Mouse (Mus musculus) fibroblast of lung, adult 2 months (primary cell): ENCODE data around the gene Haspin.

ENCODE experiments used
- DNase-seq: peaks from one replicate; pipeline ENCODE4 v3.0.0-alpha.2; 2011; ENCODE audit warnings: low read depth

Haspin gene

GRCm38 (mm10) chr11:73137591-73138501 lies at the start of gene Haspin:
Haspin (minus strand) TSS chr11:73138294.
- peak; percentile 49 for DNase-seq

- DNase-seq, result no peak
Observed at GRCm38 (mm10) chr11:73187231-73187630, 49.1 kb upstream of the Haspin start.

- no peak for DNase-seq
Observed at GRCm38 (mm10) chr11:73185872-73186615, 48.0 kb upstream of the Haspin start.

- no peak for DNase-seq
Observed at GRCm38 (mm10) chr11:73177895-73178294, 39.8 kb upstream of the Haspin start.

GRCm38 (mm10) chr11:73177509-73177875 lies 39.4 kb upstream of the Haspin start:
- peak; percentile 19 for DNase-seq

- DNase-seq, result peak; percentile 95
Observed at GRCm38 (mm10) chr11:73176608-73177508, 38.8 kb upstream of the Haspin start, which contains the start of the genes Emc6 and Tax1bp3. Emc6 (minus strand) TSS chr11:73177037. Tax1bp3 (plus strand) TSS chr11:73177083.

- no peak for DNase-seq
Observed at GRCm38 (mm10) chr11:73176186-73176585, 38.1 kb upstream of the Haspin start.

- DNase-seq, result no peak
Observed at GRCm38 (mm10) chr11:73175612-73176011, 37.5 kb upstream of the Haspin start.

- no peak for DNase-seq
Observed at GRCm38 (mm10) chr11:73172186-73172585, 34.1 kb upstream of the Haspin start.

GRCm38 (mm10) chr11:73169231-73169630 lies 31.1 kb upstream of the Haspin start:
- peak; percentile 19 for DNase-seq

GRCm38 (mm10) chr11:73168576-73168975 lies 30.5 kb upstream of the Haspin start:
- no peak for DNase-seq

- no peak for DNase-seq
Observed at GRCm38 (mm10) chr11:73168071-73168470, 30.0 kb upstream of the Haspin start.

GRCm38 (mm10) chr11:73162284-73162683 lies 24.2 kb upstream of the Haspin start:
- no peak for DNase-seq

GRCm38 (mm10) chr11:73161616-73162015 lies 23.5 kb upstream of the Haspin start:
- no peak for DNase-seq

- peak; percentile 48 for DNase-seq
Observed at GRCm38 (mm10) chr11:73160811-73161200, 22.7 kb upstream of the Haspin start.

GRCm38 (mm10) chr11:73159957-73160810 lies 22.1 kb upstream of the Haspin start, which contains the start of gene P2rx5:
P2rx5 (plus strand) TSS chr11:73160421.
- DNase-seq, result no peak

GRCm38 (mm10) chr11:73155071-73155470 lies 17.0 kb upstream of the Haspin start:
- peak; percentile 27 for DNase-seq

GRCm38 (mm10) chr11:73148209-73148608 lies 10.1 kb upstream of the Haspin start:
- DNase-seq, result no peak

- no peak for DNase-seq
Observed at GRCm38 (mm10) chr11:73146975-73147365, 8.9 kb upstream of the Haspin start.

GRCm38 (mm10) chr11:73146026-73146974 lies 8.2 kb upstream of the Haspin start:
- DNase-seq, result no peak
